Mouse (Mus musculus) ovary, postnatal 14 days (tissue): ENCODE measurements at regions not wholly inside any gene's neighbourhood (a gene's known extent, or its start where the extent isn't known, plus 50 kb on each side); places are given as distances from the start of the nearest gene placed in this dataset.

Source experiments
- DNase-seq: peaks from one replicate; pipeline ENCODE4 v3.0.0; 2022; ENCODE audit warnings: low spot score

DNA sequence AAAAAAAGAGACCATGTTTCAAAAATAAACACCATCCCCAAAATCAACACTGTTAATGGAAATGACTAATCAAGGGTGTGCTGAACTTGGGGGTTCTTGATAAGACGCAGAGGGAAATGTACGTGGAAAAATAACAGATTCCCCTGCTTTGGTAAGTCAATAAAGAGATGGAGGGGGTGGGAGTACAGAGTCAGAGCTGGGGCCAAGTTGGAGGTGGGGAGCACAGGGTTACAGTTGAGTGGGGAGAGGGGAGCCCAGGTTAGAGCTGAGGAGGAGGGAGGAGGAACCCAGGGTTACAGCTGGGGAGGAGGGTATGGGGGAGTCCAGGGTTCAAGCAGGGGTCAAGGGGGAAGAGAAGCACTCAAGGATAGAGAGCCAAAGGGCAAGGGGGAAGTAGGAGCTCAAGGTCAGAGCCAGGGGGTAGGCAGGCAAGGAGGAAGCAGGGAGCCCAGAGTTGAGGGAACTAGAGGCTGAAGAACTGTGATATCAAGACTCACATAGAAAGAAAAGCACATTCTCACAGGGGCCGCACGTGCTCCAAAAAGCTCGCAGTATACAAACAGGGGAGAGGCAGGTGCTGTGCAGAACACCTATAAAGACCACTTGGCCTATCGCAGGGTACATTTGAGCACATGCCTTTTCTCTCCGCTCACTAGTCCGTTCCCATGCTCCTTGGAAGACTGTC, 246.4 kb downstream of the Sox9 start:
- DNase-seq: no peak

DNA sequence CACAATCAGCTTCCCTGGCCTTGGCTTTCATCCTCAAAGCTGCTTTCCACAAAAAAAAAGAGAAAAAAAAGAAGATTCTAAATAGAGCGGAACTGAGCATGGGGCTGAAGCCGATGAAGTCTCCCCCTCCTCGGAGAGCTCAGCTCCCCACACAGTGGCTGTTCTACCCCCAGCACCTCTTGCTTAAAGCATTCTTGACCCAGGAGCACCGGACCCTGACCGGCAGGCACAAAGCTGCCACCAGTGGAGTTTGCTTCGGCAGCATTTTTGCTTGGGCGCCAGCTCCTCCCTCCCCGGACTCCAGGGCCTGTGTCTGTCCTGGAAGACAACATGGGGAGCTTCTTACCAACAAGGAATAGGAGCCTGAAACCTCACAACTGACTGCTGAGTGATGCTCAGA, 249.4 kb downstream of the Sox9 start:
- no peak for DNase-seq

DNA sequence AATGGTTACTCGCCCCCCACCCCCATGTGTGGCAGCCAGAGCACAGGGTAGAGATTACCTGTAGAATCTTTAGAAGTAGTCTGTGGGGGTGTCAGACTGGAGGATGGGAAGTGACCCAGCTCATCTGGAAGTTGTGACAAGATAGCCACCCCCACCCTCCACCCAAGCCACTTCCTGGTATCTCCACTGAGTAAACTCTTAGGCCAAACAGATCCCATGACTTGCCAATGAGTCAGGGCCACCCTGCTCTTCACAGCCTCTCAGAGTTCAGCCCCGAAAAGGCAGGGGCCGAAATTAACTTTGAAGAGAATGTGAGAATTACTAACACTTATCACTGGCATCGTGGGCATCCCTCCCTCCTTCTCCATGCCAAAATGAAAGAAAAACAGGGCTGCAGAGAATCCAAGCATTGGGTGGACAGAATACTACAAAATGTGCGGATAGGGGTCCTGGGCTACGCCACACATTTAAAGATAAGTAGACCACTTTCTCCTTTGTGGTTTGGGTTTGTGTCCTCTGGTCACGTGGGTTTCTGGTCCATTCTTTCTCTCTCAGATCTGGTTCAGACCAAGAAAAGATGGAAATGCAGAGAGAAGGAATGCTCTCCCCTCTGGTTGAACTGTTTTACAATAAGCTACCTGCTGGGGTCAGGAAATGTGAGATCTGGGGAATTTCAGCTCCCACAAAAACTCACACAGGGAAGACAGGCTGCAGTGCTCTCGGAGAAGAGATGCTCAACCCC, 250.6 kb downstream of the Sox9 start:
- no peak for DNase-seq

DNA sequence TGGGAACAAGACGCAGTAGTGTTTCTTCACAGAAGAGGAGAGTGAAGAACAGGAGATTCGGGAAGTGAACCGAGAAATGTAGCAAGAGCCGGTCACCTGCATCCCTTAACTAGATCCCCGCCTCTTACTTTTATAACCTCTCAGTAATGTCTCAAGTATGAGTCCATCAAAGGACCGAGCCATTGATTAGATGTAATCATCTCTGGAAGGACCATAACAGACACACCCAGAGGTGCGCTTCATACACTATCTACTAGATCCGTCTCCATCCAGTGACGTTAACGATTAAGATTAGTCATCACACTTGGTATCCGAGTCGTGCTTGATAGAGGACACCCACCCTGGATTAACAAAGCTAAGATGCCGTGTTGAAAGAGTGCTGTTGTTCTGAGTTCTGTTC, 252.9 kb downstream of the Sox9 start:
- no peak for DNase-seq

DNA sequence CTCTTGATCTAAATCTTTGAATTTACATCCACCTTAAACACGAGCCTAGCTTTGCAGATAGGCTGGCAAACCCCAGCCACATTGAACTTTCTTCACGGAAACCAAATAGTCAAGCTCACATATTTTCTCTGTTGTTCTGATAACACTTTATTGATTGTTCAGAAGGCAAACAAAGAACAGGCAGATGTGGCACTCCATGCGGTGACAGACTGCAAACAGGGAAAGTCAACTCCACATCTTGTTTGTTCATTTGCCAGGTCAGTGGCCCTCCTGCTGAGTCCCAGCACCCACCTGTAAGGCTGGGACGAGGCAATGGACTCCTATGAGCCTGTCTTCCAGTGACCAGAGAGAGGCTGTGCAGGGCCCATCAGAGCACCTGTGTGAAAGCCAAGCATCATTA, 255.7 kb downstream of the Sox9 start:
- DNase-seq: no peak

DNA sequence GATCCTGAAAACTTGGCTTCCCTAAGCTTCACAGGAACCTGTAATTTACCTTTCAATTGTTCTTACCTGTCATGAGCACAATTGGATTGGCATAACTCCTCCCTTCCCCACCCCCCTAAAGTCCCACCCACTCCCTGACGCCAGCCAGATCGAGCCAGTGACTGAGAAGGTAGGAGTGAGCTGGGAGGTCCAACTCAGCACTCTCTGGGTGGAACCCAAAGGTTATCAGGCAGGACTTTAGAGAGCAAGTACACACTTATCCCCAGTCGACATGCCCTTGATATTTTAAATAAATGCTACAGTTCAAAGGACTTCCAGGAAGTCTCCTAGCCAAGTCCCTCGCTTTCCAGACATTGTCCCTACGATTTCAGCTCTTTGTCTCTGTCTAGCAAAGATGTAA, 260.7 kb downstream of the Sox9 start:
- DNase-seq: no peak

DNA sequence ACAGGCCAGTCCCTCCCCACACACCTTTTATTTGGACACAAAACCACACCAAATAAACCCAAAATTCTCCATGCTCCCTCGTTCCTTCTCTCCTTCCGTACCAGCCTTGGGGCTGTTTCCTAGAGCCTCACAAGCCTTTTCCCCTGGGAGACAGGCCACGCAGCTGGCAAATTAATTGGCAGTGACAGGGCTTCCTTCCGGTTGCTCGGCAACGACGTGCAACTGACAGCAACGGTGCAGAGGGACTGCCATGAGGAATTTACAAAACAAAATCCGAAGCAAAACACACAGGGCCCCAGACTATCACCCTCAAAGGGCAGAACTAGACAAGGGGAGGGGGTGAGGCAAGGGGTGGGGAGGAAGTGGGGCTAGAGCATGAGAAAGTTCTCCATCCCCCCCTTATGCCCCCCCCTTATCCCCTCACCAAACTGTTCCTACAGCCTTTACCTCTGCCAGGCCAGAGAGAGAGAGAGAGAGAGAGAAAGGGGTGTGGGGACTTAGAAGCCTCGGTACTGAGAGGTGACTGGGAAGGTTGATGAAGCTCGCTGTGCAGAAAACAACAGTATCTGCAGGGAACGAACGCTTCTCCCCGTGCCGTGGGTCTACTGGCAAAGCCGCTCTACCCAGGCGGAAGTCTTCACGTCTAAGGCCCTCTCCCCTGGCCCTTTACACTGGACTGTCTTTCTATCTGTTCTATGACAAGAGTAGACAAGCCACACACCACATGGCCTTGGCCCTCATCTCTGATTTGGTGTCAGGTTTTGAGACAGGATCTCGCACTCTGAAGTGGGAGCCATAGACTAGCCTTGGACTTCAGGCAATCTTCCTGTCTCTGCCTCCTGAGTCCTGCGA, 264.4 kb downstream of the Sox9 start:
- DNase-seq: no peak

DNA sequence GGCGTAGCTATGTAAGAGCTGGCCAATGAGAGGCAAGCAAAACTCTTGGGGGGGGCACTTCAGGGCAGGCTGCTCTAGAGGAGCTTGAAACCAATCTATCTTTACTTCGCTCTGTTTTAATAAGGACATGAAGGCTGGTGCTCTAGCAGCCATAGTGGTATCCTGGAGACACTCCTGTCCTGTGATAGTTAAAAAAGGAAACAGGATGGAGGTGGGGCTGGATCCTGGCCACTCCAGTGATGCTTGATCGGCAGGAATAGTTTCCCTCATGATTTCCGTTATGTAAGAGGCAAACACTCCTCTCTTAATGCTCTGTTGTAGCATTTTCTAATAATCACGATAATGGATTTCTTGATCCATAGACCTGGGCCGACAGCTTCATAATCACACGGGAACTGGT, 266.1 kb downstream of the Sox9 start:
- DNase-seq: no peak

DNA sequence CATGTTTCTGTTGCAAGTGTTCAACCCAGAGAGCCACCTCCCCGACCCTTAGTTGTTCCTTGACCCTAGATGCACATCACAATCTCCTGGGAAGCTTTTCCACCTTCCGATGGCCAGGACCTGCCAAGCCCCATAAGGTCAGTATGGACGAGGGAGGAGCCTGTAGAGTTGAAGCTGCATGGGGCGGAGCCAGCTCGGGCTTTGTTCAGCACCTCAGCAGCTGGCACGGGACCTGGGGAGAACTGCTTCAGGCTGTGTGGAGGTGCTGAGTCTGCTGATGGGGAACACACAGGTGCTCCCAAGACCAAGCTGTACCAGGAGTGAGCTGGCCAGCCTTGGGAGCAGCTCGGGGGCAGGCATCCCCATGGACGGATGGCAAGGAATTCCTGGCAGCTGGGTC, 267.6 kb downstream of the Sox9 start:
- no peak for DNase-seq

DNA sequence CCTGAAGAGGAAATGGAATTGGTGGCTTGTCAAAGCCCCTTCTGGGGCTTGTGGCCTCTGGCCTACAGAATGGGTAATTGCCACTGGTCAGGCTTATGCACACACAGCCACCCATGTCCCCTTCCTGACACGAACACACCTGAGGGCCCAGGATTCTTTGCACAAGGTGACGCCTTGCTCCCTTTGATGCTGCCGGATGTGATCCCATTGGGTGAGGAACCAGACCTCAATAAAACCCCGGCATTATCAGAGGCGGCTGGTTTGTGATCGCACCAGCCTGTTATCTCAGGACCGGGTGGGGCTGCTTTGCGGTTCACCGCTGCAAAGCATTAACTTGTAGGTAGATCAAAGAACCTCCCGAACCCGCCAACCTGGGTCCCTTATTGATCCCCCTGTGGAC, 270.5 kb downstream of the Sox9 start:
- DNase-seq: no peak

DNA sequence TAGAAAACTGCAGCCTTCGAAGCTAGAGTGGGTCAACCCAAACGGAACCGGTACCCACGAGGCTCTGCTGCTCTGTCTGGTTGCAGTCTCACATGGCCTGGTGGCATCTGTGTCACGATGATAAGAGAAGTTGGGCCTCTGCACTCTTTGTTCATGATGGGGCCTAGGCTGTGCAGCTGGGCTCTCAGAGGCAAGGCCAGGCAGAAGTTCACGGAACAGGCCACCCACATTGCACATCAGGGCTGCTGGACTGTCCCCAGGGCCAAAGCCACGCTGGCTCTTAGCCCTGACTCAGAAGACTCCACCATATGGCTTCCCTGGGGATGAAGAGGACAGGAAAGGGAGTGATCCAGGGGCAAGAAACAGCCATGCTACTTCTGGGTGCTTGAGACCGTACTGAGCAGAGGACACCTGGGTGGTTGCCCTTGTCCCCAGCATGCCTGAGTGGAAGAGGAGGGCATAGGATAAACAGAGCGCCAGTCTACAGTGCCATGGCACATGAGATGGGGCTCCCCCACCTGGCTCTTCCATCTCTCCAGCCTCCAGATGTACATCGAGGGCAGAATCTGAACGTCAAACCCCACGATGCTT, 274.1 kb downstream of the Sox9 start:
- DNase-seq: peak; percentile 18

DNA sequence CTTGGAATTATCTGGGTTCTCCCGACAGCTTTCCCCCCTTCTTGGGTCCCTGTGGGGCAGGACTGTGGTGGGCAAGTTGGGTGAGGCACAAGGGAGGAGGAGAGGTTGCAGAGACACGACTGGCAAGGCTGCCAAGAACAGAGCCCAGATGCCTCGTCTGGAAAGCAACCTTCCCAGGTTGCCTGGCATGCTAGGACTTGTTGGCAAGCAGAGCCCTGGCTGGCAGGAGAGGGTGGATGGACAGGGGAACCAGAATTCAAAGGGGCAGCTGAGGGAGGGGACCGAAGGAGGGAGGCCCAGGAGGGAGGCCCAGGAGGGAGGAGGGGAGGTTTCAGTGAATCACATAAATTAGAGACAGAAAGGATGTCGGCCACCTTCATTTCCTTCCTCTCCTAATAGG, 274.8 kb downstream of the Sox9 start:
- no peak for DNase-seq

DNA sequence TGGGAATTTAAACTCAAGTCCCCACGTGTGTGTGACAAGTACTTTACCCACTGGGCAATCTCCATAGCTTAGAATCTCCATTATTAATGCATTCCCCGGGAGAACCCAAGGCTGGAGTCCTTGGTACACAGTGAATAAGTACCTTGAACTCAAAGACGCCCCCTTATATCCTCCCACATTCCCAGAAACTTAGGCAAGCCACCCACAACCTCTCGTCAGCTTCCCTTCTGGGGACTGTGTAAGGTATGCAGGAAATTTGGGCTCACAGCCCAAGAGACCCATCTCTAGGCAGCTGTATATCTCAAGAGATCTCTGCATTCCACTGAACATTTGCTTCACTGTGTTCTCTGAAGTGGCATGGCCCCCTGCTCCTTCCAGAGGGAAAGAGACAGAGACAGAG, 288.3 kb downstream of the Sox9 start:
- DNase-seq: no peak

DNA sequence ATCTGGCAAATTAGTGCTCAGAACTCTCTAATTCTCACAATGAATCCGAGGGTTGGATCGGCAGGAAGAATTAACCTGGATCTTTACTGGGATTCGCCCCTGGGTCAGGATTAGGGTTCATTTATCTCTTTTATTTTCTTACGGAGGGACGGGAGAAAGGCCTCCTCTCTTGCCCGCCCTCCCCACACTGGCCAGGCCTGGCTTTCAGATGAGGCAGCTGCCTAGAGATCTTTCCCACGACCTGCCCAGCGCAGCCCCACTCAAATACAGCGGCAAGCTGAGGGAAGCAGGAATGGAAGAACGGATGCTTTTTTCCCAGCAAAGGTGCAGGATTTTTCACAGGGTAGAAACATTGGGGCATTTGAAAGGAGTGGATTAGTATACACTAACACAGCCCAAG, 289.9 kb downstream of the Sox9 start:
- no peak for DNase-seq

DNA sequence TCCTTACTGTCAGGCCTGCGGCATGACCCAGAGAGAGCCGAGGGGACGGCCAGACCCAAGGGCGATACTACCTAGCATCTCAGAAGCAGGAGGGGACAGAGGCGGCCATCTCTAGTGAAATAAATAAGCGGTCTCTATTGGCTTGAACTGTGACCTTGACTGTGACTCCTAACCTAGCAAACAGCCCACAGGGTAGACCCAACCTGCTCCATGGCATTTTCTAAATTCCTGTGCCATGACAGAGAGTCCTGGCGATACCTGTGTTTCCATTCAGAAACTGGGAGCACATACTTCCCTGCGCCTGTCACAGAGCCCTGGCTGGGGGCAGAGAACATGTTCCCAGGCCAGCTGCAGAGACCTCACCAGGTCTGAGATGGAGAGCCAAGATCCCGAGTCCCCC, 292.3 kb downstream of the Sox9 start:
- no peak for DNase-seq

DNA sequence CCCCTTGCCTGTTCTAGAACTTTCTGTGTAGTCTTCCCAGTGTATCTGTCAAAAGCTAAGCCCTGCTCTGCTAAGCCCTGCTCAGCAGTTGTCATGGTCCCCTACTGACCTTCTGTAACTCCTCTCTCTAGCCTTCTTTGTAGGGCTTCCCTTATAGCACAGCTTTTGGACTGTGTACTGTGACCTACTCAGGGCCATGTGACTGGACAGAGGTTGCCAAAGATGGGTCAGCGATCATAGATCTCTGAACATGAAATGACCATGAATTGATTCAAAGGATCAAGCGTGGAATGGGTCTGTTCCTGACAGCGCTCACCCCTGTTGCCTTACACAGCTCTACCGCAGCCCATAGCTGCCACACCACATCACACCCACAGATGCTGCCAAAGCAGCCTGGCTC, 294.3 kb downstream of the Sox9 start:
- no peak for DNase-seq

DNA sequence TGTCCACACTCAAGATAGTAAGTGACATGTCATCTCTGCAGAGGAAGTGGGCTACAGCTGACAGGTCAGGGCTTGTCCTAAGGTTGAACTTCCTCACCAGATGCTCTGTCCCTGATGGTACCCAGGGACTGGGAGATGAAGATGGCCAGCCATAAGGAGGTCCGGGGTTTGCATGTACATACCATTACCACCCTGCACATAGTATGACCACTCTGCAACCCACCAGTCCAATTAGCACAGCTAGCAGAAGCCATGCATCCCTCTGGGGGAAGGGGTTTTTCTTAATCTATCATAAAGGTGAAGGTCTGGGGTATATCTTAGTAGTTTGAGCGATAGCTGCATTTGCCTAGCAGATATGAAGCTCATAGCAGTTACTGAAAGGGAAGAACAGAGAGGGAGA, 298.3 kb downstream of the Sox9 start:
- DNase-seq: no peak

DNA sequence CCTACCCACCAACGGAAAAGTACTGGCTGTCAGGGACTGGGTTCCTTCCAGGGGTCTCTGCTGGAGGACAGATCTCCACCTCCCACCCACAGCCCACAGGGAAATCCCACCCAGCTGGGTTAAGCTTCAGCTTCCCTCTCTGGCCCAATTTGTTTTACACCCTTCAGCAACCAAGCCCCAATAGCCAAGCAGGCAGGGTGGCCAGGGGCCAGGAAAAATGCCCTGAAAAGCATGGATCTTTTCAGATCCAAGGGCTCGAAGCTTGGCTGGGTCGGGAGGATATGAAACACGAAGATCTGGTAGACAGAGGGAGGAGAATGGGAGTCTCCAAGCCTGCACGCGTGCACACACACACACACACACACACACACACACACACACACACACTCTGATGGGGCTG, 302.4 kb downstream of the Sox9 start:
- DNase-seq: no peak

DNA sequence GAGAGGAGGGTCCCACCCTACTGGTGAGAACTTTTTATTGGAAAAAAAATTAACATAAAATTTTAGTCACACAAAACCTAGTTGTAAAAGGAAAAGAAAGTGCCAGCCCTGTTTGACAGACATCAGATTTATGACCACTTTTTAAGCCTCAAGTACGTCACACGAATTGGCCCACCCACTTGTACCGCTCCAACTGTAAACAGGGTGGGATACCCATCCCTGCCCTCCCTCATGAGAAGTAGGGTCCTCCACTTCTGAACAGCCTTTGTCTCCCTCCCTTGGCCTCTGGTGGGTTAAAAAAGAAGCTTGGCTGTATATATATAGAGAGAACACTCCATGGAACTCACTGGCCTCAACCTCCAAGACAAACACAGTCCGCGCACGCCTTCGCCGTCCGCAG, 303.5 kb downstream of the Sox9 start:
- DNase-seq: no peak

DNA sequence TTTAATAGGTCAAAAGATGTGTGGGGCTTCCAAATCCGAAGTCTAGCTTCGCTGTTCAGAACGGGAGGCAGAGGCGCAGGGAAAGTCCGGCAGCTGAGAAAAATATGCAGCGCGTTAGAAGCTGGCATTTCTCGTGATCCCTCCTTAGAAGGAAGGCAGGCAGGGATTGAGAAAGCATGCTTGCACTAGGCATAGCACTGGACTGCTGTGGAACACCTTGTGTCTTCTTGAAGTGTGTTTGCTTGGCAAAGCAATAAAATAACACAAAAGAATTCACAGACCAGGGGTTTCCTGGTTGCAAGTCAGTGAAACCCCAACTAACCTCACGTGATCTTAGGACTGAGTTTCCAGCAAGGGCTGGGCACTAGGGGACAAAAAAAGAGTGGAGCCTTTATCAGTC, 305.1 kb downstream of the Sox9 start:
- DNase-seq: no peak

DNA sequence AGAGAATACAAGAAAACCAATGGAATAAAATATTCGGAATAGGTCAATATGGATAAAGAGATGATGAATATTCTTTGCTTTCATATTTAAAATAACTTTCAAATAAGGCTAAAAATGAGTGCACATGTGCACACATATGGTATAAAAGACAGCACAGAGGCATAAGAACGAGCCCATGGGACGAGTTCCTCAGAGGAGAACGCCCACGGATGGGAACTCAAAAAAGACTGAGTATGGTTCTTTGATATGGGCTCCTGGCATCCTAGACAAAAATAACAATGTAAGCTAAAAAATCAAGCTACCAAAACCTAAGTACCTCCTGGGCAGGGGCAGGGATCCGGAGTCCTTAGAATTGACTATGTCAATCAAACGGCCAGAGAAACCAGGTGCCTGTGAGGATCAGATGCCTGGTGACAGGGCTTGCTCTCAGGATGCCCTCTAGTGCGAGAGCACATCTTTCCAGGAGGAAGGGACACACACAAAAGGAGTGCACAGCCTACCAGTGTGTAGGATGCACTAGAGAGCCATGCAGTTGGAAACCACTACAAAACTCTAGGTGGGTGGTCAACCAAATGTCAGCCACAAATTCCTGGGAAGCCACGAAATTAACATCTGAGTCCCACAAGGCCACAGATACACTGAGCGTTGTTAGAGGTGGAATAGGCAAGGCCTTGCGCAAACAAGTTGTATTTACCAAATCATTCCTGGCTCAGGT, 307.8 kb downstream of the Sox9 start:
- DNase-seq: no peak

DNA sequence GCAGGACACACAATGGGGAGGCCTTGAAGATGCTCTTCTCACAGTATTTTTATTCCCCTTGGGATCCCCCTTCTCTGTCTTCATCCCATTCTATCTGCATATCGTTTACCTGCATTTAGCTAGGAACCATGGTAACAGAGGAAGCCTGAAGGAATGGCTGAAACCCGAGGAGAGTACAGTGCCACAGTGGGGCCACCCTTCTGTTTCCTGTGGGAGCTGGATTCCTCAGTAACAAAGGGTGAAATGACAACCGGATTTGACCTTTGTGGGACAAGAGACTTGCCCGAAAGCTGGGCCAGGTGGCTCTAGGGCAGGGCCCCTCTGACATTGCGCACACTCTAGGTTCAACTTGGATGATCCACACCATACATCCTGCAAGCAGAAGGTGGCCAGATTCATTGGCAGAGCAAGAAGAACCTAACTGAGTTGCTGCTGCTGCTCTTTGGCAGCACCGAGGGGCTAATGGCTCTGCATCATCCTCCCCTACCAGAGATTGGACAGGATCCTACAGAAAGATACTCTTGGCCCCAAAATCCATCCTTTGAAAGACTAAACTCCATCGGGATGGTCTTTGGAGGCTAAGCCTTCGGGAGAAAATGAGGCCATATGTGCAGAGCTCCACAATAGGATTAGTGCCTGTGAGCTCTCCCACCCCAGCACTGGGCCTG, 310.0 kb downstream of the Sox9 start:
- no peak for DNase-seq
